Mouse (Mus musculus) sigmoid colon, adult 10 weeks (tissue): ENCODE measurements around the gene Cited4. TPM values are rescaled to one million over a fixed set of nuclear protein-coding genes. Genes with fewer than 3 reads are reported as not detected.

ENCODE experiments used
- polyA plus RNA-seq: library from polyadenylated mRNA; stranded (reverse); fragments of 350-450 nt; fragmentation: Illumina TruSeq; extraction: RNeasy Lipid Tissue Mini Kit (QIAGEN cat#74804); gene quantifications from one replicate; pipeline ENCODE4 v1.2.3, GENCODE M21; 2014; ENCODE audit warnings: low read depth, low replicate concordance

The Cited4 gene
- not detected for polyA plus RNA-seq

DNA sequence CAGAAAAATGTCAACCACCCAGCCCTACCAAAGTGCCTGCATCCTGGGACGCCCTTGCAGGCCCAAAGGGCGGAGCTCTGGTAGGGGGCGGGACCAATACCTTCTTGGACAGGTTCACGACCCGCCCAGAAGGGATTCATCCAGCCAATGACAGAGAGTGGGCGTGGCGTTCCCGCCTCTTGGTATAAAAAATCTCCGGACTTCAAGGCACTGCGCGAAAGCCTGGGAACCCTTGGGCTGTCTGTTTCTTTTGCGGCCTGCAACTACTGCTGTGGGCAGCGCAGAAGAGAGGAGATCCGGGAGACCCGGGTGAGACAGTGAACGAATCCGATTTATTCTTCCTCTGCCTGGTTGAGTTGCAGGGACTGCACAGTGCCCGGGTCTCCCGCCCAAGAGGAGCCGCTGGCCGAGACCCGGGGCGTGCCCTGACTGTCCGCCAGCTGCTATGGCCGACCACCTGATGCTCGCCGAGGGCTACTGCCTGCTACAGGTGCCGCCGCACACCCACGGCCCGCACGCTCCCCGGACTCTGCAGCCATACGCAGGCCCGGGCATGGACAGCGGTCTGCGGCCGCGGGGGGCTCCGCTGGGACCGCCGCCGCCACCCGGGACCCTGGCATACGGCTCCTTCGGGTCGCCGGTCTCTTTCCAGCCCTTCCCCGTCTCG lies at the start of gene Cited4:
Gene Cited4, plus strand, starts transcription at position 215 of the 667 bp plus-strand sequence.

Other genes with a start within 250 kb of the Cited4 start
- not detected for gene Slfnl1, start 134.3 kb upstream of the Cited4 start, polyA plus RNA-seq
- 15.7 TPM for gene Ctps, start 96.3 kb upstream of the Cited4 start, polyA plus RNA-seq
- not detected for gene Gm8439, start 77.8 kb upstream of the Cited4 start, polyA plus RNA-seq
- not detected for gene Kcnq4, start 82.0 kb downstream of the Cited4 start, polyA plus RNA-seq
- 27.9 TPM for gene Nfyc, start 165.0 kb downstream of the Cited4 start, polyA plus RNA-seq
- gene Rims3, start 188.2 kb downstream of the Cited4 start, polyA plus RNA-seq = 0.35 TPM